Mouse (Mus musculus) stomach, postnatal 0 days (tissue): Measurements from ENCODE around the gene B3galt1.

Source experiments
- CTCF ChIP-seq: IDR thresholded peaks from 2 replicates; pipeline ENCODE4 v1.5.1; 2016; ENCODE audit warnings: antibody characterized with exemption, low read depth, mild to moderate bottlenecking, moderate library complexity
- EP300 ChIP-seq: optimal IDR thresholded peaks from 2 replicates; pipeline ENCODE3; 2016; ENCODE audit warnings: antibody characterized with exemption

DNA sequence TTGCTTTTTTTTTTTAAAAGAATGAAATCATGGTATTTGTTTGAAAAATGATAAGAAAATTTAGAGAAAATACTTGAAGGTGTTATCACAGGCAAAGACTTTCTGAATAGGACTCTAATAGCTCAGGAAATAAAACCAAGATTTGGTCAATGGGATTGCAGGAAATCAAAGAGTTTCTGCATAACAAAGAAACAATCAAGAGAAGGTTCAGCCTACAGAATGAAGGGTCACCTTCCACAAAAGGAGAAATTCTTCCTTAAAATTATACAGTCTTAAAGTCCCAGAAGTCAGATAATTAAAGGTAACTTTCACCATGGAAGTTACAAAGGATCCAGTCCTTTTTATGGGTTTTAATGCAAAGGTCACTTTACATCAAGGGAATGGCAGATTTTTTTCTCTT lies 24.7 kb downstream of the B3galt1 start:
- no peak for TF ChIP-seq EP300
- TF ChIP-seq CTCF, result no peak
